Mouse (Mus musculus): Measurements from ENCODE around the gene Gm13420. TPM values are rescaled to one million over a fixed set of nuclear protein-coding genes. Genes with fewer than 3 reads are reported as not detected.
A peak's percentile ranks its signal among the peaks of the same experiment; 100 is the strongest.

Gene Gm13420
- polyA plus RNA-seq, 1 experiment from 2014 or later, result not detected

GRCm38 (mm10) chr2:29732559-29732958, 18.9 kb downstream of the Gm13420 start:
- no peak for ATAC-seq (ENCODE audit: insufficient read depth, low FRiP score, low TSS enrichment)
- Histone ChIP-seq H3K4me2 (ENCODE audit: low read depth) (no peak overlapping the region), H3K36me3 (ENCODE audit: control insufficient read depth, insufficient read depth, low read length) (peaks cover 13% of the 10 kb centered on the region), H3K9ac (ENCODE audit: low read length) (no peak overlapping the region), H3K4me3 (ENCODE audit: low read depth, low read length) (no peak overlapping the region), H3K9me3 (ENCODE audit: control insufficient read depth, low read length) (no peaks in the 10 kb centered on the region), H3K4me1 (ENCODE audit: control insufficient read depth, insufficient read depth, low read length) (no peaks in the 10 kb centered on the region), H3K27ac (ENCODE audit: low read depth, low read length) (no peak overlapping the region), H3K27me3 (ENCODE audit: control insufficient read depth, insufficient read depth, low read length) (no peaks in the 10 kb centered on the region)
- WGBS, result 92% methylated on average over 10 of the region's 10 CpGs
- no peak for DNase-seq (ENCODE audit: low spot score)

DNA sequence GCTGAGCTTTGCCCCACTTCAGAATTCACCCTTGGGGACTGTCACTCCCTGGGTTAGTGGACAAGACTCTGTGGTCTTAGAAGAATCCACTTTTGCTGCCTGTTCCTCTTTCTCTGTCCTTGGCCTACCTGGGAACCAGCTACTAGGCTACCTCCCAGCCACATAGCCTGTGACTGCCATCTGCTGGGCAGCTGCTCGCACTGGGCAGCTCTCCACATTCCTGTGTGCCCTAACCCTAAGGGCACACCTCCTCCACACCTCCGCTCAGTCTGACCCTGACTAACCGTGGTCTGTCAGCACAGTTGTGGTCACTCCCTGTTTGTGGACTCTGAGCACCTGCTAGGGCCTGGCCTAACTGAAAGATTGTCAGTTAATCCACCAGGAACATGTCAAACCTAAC, 19.9 kb downstream of the Gm13420 start:
- H3K4me2 ChIP-seq (ENCODE audit: low read depth), result no peak overlapping the region
- H3K9me3 ChIP-seq (ENCODE audit: control insufficient read depth, low read length), result no peaks in the 10 kb centered on the region
- H3K36me3 ChIP-seq (ENCODE audit: control insufficient read depth, insufficient read depth, low read length), result peaks cover 12% of the 10 kb centered on the region
- no peaks in the 10 kb centered on the region for H3K27me3 ChIP-seq (ENCODE audit: control insufficient read depth, insufficient read depth, low read length)
- H3K4me3 ChIP-seq (ENCODE audit: low read depth, low read length), result no peak overlapping the region
- no peak overlapping the region for H3K27ac ChIP-seq (ENCODE audit: low read depth, low read length)
- ATAC-seq (ENCODE audit: insufficient read depth, low FRiP score, low TSS enrichment) (no peak), DNase-seq (ENCODE audit: low spot score) (no peak)
- WGBS, result 72% methylated on average over 3 of the region's 3 CpGs
- no peaks in the 10 kb centered on the region for H3K4me1 ChIP-seq (ENCODE audit: control insufficient read depth, insufficient read depth, low read length)
- H3K9ac ChIP-seq (ENCODE audit: low read length), result no peak overlapping the region

DNA sequence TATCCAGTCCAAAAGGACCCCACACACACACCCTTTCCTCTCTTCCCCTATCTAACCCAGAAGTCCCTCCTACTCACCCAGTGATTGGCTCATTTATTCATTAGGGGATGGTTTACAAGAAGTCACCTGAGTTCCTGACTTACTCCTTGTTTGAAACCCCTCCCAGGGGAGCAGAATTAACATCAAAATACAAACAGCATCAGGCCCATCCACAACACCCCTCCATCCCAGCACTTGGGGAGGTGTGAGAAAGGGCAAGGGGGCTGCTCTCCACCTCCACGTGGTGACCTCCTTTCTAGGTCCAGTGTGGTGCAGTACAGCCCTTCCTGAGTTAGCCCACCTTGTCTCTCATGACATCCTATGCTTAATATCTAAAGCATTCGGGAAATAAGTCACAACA, 22.0 kb downstream of the Gm13420 start:
- Histone ChIP-seq H3K4me2 (ENCODE audit: low read depth) (no peak overlapping the region), H3K4me3 (ENCODE audit: low read depth, low read length) (no peak overlapping the region), H3K9me3 (ENCODE audit: control insufficient read depth, low read length) (no peaks in the 10 kb centered on the region), H3K9ac (ENCODE audit: low read length) (no peak overlapping the region), H3K27me3 (ENCODE audit: control insufficient read depth, insufficient read depth, low read length) (no peaks in the 10 kb centered on the region), H3K27ac (ENCODE audit: low read depth, low read length) (no peak overlapping the region), H3K4me1 (ENCODE audit: control insufficient read depth, insufficient read depth, low read length) (no peaks in the 10 kb centered on the region), H3K36me3 (ENCODE audit: control insufficient read depth, insufficient read depth, low read length) (peaks cover 15% of the 10 kb centered on the region)
- ATAC-seq (ENCODE audit: insufficient read depth, low FRiP score, low TSS enrichment) (no peak), DNase-seq (ENCODE audit: low spot score) (no peak)
- 46% methylated on average over 2 of the region's 2 CpGs for WGBS

DNA sequence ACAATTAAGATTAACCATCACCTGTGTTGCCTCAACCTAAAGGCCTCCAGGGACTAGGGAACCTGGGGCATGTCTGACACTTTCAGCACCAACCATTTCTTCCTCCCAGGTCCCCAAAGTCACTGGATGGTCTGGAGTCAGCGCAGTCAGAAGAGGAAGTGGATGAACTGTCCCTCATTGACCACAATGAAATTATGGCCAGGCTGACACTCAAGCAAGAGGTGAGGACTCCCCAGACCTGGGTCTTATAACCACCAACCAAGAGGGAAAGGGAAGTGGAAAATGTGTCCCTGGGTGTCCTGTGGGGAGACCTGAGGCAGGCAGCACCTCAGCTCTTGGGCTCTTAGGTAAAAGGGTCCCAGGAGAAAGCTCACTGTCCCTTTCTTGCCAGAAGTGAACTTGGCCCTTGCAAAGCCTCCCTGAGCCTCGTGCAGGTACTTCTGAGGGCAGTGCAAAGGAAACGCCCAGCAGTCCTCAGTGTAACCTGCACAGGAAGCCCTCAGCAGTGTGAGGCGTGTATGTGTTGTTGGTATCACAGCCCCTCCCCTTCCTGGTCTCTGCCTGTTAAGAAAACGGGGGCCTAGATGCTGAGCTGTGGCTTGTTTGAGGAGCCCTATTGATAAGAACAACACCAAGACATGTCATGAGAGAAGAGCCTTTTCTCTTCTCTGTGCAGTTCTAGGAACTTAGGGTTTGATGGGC, 26.7 kb downstream of the Gm13420 start:
- H3K4me3 ChIP-seq (ENCODE audit: low read depth, low read length), result no peak overlapping the region
- no peaks in the 10 kb centered on the region for H3K27me3 ChIP-seq (ENCODE audit: control insufficient read depth, insufficient read depth, low read length)
- H3K9me3 ChIP-seq (ENCODE audit: control insufficient read depth, low read length), result no peaks in the 10 kb centered on the region
- WGBS, result 78% methylated on average over 5 of the region's 5 CpGs
- H3K27ac ChIP-seq (ENCODE audit: low read depth, low read length), result no peak overlapping the region
- no peaks in the 10 kb centered on the region for H3K4me1 ChIP-seq (ENCODE audit: control insufficient read depth, insufficient read depth, low read length)
- DNase-seq (ENCODE audit: low spot score) (no peak), ATAC-seq (ENCODE audit: insufficient read depth, low FRiP score, low TSS enrichment) (no peak)
- no peak overlapping the region for H3K9ac ChIP-seq (ENCODE audit: low read length)
- H3K36me3 ChIP-seq (ENCODE audit: control insufficient read depth, insufficient read depth, low read length), result peaks cover 18% of the 10 kb centered on the region
- H3K4me2 ChIP-seq (ENCODE audit: low read depth), result no peak overlapping the region

DNA sequence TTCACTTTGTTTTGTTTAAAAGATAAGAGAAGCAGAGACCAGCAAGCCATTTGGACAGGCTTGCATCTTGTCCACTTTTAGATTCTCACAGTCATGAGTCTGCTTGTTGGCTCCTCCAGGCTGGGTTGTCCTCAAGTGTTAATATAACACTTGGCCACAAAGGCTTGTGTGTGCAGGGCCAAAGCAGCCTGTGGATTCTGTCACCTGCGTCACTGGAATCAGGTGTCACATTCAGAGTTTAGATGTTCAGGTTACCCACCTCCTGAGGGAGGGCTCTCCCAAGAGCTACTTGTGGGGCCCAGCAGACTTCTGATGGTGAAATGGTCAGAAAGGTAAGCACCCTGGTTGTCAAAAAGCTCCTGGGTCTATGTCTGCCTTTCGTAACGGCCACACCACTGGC, 28.4 kb downstream of the Gm13420 start:
- DNase-seq (ENCODE audit: low spot score) (no peak), ATAC-seq (ENCODE audit: insufficient read depth, low FRiP score, low TSS enrichment) (no peak)
- H3K27me3 ChIP-seq (ENCODE audit: control insufficient read depth, insufficient read depth, low read length), result no peaks in the 10 kb centered on the region
- 90% methylated on average over 3 of the region's 3 CpGs for WGBS
- no peak overlapping the region for H3K9ac ChIP-seq (ENCODE audit: low read length)
- no peak overlapping the region for H3K4me3 ChIP-seq (ENCODE audit: low read depth, low read length)
- no peaks in the 10 kb centered on the region for H3K9me3 ChIP-seq (ENCODE audit: control insufficient read depth, low read length)
- peaks cover 18% of the 10 kb centered on the region for H3K36me3 ChIP-seq (ENCODE audit: control insufficient read depth, insufficient read depth, low read length)
- no peaks in the 10 kb centered on the region for H3K4me1 ChIP-seq (ENCODE audit: control insufficient read depth, insufficient read depth, low read length)
- no peak overlapping the region for H3K4me2 ChIP-seq (ENCODE audit: low read depth)
- no peak overlapping the region for H3K27ac ChIP-seq (ENCODE audit: low read depth, low read length)

DNA sequence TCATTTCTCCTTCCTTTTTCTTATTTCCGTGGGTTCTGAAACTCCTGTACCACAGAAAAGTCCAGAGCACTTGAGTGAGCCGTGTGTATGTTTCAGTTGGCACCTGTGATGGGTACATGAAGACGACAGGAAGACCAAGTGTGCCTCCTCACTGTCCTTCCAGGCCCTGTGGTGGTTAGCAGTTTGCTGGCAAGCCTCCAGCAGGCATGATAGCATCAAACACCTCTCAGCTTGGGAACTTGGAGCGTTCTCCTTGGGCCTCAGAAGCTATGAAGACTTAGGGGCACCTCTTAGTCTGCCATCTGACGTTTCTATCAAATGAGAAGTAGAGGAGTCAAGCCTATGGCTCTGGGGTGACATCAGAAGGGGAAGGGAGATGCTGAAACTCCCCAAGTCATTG, 32.9 kb downstream of the Gm13420 start:
- Histone ChIP-seq H3K9me3 (ENCODE audit: control insufficient read depth, low read length) (no peaks in the 10 kb centered on the region), H3K27me3 (ENCODE audit: control insufficient read depth, insufficient read depth, low read length) (no peaks in the 10 kb centered on the region), H3K4me2 (ENCODE audit: low read depth) (no peak overlapping the region), H3K36me3 (ENCODE audit: control insufficient read depth, insufficient read depth, low read length) (peaks cover 11% of the 10 kb centered on the region), H3K9ac (ENCODE audit: low read length) (no peak overlapping the region), H3K4me1 (ENCODE audit: control insufficient read depth, insufficient read depth, low read length) (no peaks in the 10 kb centered on the region), H3K27ac (ENCODE audit: low read depth, low read length) (no peak overlapping the region), H3K4me3 (ENCODE audit: low read depth, low read length) (no peak overlapping the region)
- 93% methylated on average over 5 of the region's 5 CpGs for WGBS
- ATAC-seq (ENCODE audit: insufficient read depth, low FRiP score, low TSS enrichment), result no peak
- DNase-seq (ENCODE audit: low spot score), result no peak

DNA sequence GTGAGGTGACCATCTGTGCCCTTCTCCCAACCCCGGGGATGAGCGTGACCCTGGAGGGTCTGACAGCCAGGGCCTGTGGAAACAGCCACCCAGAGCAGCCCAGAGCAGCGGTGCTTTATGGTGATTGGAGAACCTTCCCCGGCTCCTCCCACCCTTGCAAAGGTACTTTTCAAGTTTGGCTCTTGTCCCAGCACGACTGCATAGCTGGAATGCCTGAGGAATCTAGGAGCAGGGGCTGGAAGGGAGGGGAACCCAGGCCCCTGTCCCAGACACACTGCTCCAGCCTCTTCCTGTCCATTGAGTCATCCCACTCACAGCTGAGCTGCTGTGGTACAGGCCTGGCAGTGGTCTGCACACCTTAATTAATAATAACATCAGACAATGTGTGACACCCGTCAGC, 34.8 kb downstream of the Gm13420 start:
- 0 out of 2 replicates have a peak, but pooled peaks cover 4% of the 10 kb centered on the region for H3K36me3 ChIP-seq (ENCODE audit: control insufficient read depth, insufficient read depth, low read length)
- no peak for ATAC-seq (ENCODE audit: insufficient read depth, low FRiP score, low TSS enrichment)
- 21% methylated on average over 6 of the region's 6 CpGs for WGBS

GRCm38 (mm10) chr2:29716143-29716542, 35.3 kb downstream of the Gm13420 start:
- ATAC-seq (ENCODE audit: insufficient read depth, low FRiP score, low TSS enrichment) (no peak), DNase-seq (ENCODE audit: low spot score) (no peak)
- Histone ChIP-seq H3K9ac (ENCODE audit: low read length) (no peak overlapping the region), H3K4me3 (ENCODE audit: low read depth, low read length) (no peak overlapping the region), H3K27me3 (ENCODE audit: control insufficient read depth, insufficient read depth, low read length) (no peaks in the 10 kb centered on the region), H3K4me2 (ENCODE audit: low read depth) (no peak overlapping the region), H3K4me1 (ENCODE audit: control insufficient read depth, insufficient read depth, low read length) (no peaks in the 10 kb centered on the region), H3K9me3 (ENCODE audit: control insufficient read depth, low read length) (no peaks in the 10 kb centered on the region), H3K36me3 (ENCODE audit: control insufficient read depth, insufficient read depth, low read length) (0 out of 2 replicates have a peak, but pooled peaks cover 4% of the 10 kb centered on the region), H3K27ac (ENCODE audit: low read depth, low read length) (no peak overlapping the region)
- 40% methylated on average over 7 of the region's 7 CpGs for WGBS

More for the DNA sequence above, 34.8 kb downstream of the Gm13420 start:
- peak; percentile 60 for DNase-seq (ENCODE audit: low spot score)
- Histone ChIP-seq H3K27me3 (ENCODE audit: control insufficient read depth, insufficient read depth, low read length) (no peaks in the 10 kb centered on the region), H3K27ac (ENCODE audit: low read depth, low read length) (no peak overlapping the region), H3K4me2 (ENCODE audit: low read depth) (no peak overlapping the region), H3K4me3 (ENCODE audit: low read depth, low read length) (no peak overlapping the region), H3K9me3 (ENCODE audit: control insufficient read depth, low read length) (no peaks in the 10 kb centered on the region), H3K4me1 (ENCODE audit: control insufficient read depth, insufficient read depth, low read length) (no peaks in the 10 kb centered on the region), H3K9ac (ENCODE audit: low read length) (no peak overlapping the region)

DNA sequence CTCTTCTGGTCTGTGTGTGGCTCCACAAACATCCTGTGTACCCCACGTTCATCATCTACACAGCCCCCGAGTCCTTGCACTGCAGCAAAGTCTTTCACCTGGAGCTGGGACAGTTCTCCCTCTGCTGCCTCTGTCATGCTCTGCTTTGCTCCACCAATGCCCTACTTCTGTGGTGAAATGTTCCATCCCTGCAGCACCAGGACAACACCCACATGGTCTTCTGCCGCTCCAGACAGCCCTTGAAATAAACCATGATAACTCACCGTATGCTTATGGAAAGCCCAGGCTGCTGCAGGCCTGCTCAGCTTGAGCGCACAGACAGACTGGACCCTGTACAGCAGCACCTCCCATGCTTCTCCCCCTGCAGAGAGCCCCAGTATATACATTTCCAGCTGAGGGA, 37.4 kb downstream of the Gm13420 start:
- Histone ChIP-seq H3K9ac (ENCODE audit: low read length) (no peak overlapping the region), H3K27me3 (ENCODE audit: control insufficient read depth, insufficient read depth, low read length) (no peaks in the 10 kb centered on the region), H3K4me2 (ENCODE audit: low read depth) (no peak overlapping the region), H3K36me3 (ENCODE audit: control insufficient read depth, insufficient read depth, low read length) (0 out of 2 replicates have a peak, but pooled peaks cover 2% of the 10 kb centered on the region), H3K4me3 (ENCODE audit: low read depth, low read length) (no peak overlapping the region), H3K4me1 (ENCODE audit: control insufficient read depth, insufficient read depth, low read length) (no peaks in the 10 kb centered on the region), H3K27ac (ENCODE audit: low read depth, low read length) (no peak overlapping the region), H3K9me3 (ENCODE audit: control insufficient read depth, low read length) (no peaks in the 10 kb centered on the region)
- 91% methylated on average over 5 of the region's 5 CpGs for WGBS
- ATAC-seq (ENCODE audit: insufficient read depth, low FRiP score, low TSS enrichment) (no peak), DNase-seq (ENCODE audit: low spot score) (no peak)
